In genomic region chr9:15300056-15300455, GRCm38 (mm10) we compare ENCODE assay signal across 23 mouse cellular contexts. TPM values are rescaled to one million over a fixed set of nuclear protein-coding genes. Genes with fewer than 3 reads are reported as not detected.
DNase-seq lines count a peak whose midpoint lies in the region.
"Had no signal": no experiment of that assay in that cellular context is flagged by ENCODE, and none has a peak within 500 bp of the region (broad histone marks: within the 10 kb centered on the region; RNA-seq: fewer than 3 reads in every experiment).

No protein-coding gene starts in this region.

- H3K4me3 ChIP-seq in brown adipose tissue, adult 24 weeks (ENCODE audit: insufficient read depth, low read depth, low read length): peak overlapping the region; percentile 30
- H3K4me3 ChIP-seq: embryonic facial prominence, embryonic 12.5 days; embryonic facial prominence, embryonic 15.5 days; gastrocnemius, adult 2 months; heart, adult 2 months; heart, embryonic 10.5 days; heart, embryonic 13.5 days; hindbrain, embryonic 12.5 days; intestine, embryonic 15.5 days had no signal

- H3K4me1 ChIP-seq in brown adipose tissue, adult 24 weeks (ENCODE audit: control insufficient read depth, insufficient read depth, insufficient read length, low read length): 0 out of 2 replicates have a peak, but pooled peaks cover 2% of the 10 kb centered on the region
- H3K4me1 ChIP-seq: embryonic facial prominence, embryonic 12.5 days; embryonic facial prominence, embryonic 15.5 days; heart, embryonic 10.5 days; hindbrain, embryonic 12.5 days; intestine, embryonic 15.5 days had no signal

- peak; percentile 6 for DNase-seq in heart, adult 11 months
- no peak for DNase-seq in heart, postnatal 25 days (ENCODE audit: low spot score)
- peak; percentile 18 for DNase-seq in lung, postnatal 36 days
- DNase-seq in lung, postnatal 25 days (ENCODE audit: low spot score): no peak
- DNase-seq in thymus, adult 18-20 months: no peak
- DNase-seq in layer of hippocampus, adult 9-11 months: no peak
- DNase-seq: adrenal gland, postnatal 14 days; cerebellum, adult 11-12 months; cerebellum, adult 8-10 months; cerebellum, postnatal 14 days; forebrain, postnatal 0 days; gastrocnemius, adult 2 months; gastrocnemius, postnatal 14 days; heart, adult 2 months; heart, postnatal 14 days; kidney, adult 11 months had no signal

- intact Hi-C loops in heart, postnatal 25 days (cut with DNase I): no loop called here

- H3K27ac ChIP-seq in brown adipose tissue, adult 24 weeks (replicated peaks; ENCODE audit: low read depth, low read length): peak overlapping the region; percentile 73
- H3K27ac ChIP-seq: embryonic facial prominence, embryonic 12.5 days; embryonic facial prominence, embryonic 15.5 days; heart, adult 2 months; heart, embryonic 10.5 days; heart, embryonic 13.5 days; hindbrain, embryonic 12.5 days; intestine, embryonic 15.5 days had no signal

RNA-seq across cellular contexts. Expression of gene Taf1d, which starts 6.0 kb away (rescaled TPM):
- total RNA-seq in heart, postnatal 25 days (2021): 10 to 100 TPM; 28.0 to 32.3 TPM
- 41.7 and 53.1 TPM in 2 replicates for polyA plus RNA-seq in brown adipose tissue, adult 24 weeks (2012; ENCODE audit: insufficient read depth, insufficient read length, missing spikeins)

RNA-seq across cellular contexts. Expression of gene 4931406C07Rik, which starts 6.2 kb away (rescaled TPM):
- total RNA-seq in heart, postnatal 25 days (2021): 1 to 10 TPM; 4.6 to 5.6 TPM
- 370 and 448 TPM in 2 replicates for polyA plus RNA-seq in brown adipose tissue, adult 24 weeks (2012; ENCODE audit: insufficient read depth, insufficient read length, missing spikeins)

RNA-seq across cellular contexts. Expression of gene Med17, which starts 20.3 kb away (rescaled TPM):
- total RNA-seq in heart, postnatal 25 days (2021): 10 to 100 TPM; 15.1 to 15.7 TPM
- polyA plus RNA-seq in brown adipose tissue, adult 24 weeks (2012; ENCODE audit: insufficient read depth, insufficient read length, missing spikeins): 25.8 and 28.0 TPM in 2 replicates

RNA-seq across cellular contexts. Expression of gene Cep295, which starts 57.5 kb away (rescaled TPM):
- total RNA-seq in heart, postnatal 25 days (2021): 1 to 10 TPM; 5.6 to 7.2 TPM
- 5.1 and 5.7 TPM in 2 replicates for polyA plus RNA-seq in brown adipose tissue, adult 24 weeks (2012; ENCODE audit: insufficient read depth, insufficient read length, missing spikeins)

Comparison
In these comparisons a context has a peak if more than half of its experiments do, and no peak if none do; other contexts are left out.
1. DNase-seq: peak in heart, adult 11 months (single experiment) and lung, postnatal 36 days (single experiment); none in heart, postnatal 25 days (single experiment), lung, postnatal 25 days (single experiment), thymus, adult 18-20 months (0 of 2) and layer of hippocampus, adult 9-11 months (single experiment).